Mouse (Mus musculus) lung, adult 2 months (tissue): Measurements from ENCODE around the gene Apoc1.

Source experiments
- CTCF ChIP-seq: fragments of 200-500 bp; IDR thresholded peaks from 2 replicates; pipeline ENCODE4 v1.5.1; 2011; ENCODE audit warnings: mild to moderate bottlenecking, low read length, control low read depth; ENCODE audit not compliant: insufficient read depth
- POLR2A ChIP-seq: fragments of 200-500 bp; IDR thresholded peaks from 2 replicates; pipeline ENCODE4 v1.6.1; 2011; ENCODE audit warnings: low read depth, mild to moderate bottlenecking, control low read depth, low read length, borderline replicate concordance; ENCODE audit errors: extremely low read depth

GRCm38 (mm10) chr7:19698907-19699826 is 6.7 kb upstream of the Apoc1 start, which contains the start of gene Apoe:
- TF ChIP-seq POLR2A, result peak; percentile 58; the same call in 1 of the 2 replicates
- no peak for TF ChIP-seq CTCF
